Mouse (Mus musculus): Measurements from ENCODE around the gene Cd4.
"Not testable (repeated sequence)": the region's sequence is repeated elsewhere in the genome, so short reads cannot be mapped to it uniquely, and the experiment has no call there.

Cd4 gene

GRCm38 (mm10) chr6:124854647-124855046 lies 33.4 kb downstream of the Cd4 start:
- DNase-seq (ENCODE audit: low read depth, low spot score): no peak

GRCm38 (mm10) chr6:124850535-124850934 lies 37.5 kb downstream of the Cd4 start:
- no peak for DNase-seq (ENCODE audit: low read depth, low spot score)

- DNase-seq (ENCODE audit: low read depth, low spot score): peak; percentile 92
These were observed 40.7 kb downstream of the Cd4 start for GRCm38 (mm10) chr6:124847305-124847704.

GRCm38 (mm10) chr6:124840241-124841167 lies 47.5 kb downstream of the Cd4 start, which contains the start of gene Gnb3:
Gene Gnb3 (minus strand): TSS chr6:124840275.
- DNase-seq (ENCODE audit: low read depth, low spot score): no peak

GRCm38 (mm10) chr6:124839805-124840204 lies 48.2 kb downstream of the Cd4 start:
- DNase-seq (ENCODE audit: low read depth, low spot score): no peak

GRCm38 (mm10) chr6:124836411-124836810 lies 51.6 kb downstream of the Cd4 start:
- no peak for DNase-seq (ENCODE audit: low read depth, low spot score)

- DNase-seq (ENCODE audit: low read depth, low spot score): no peak
These were observed 52.5 kb downstream of the Cd4 start for GRCm38 (mm10) chr6:124835531-124835930.

- DNase-seq (ENCODE audit: low read depth, low spot score): no peak
These were observed 53.4 kb downstream of the Cd4 start for GRCm38 (mm10) chr6:124834512-124835081.

GRCm38 (mm10) chr6:124831649-124832048 lies 56.4 kb downstream of the Cd4 start:
- no peak for DNase-seq (ENCODE audit: low read depth, low spot score)

GRCm38 (mm10) chr6:124831199-124831598 lies 56.8 kb downstream of the Cd4 start:
- not testable (repeated sequence) for DNase-seq (ENCODE audit: low read depth, low spot score)

- peak; percentile 99 for DNase-seq (ENCODE audit: low read depth, low spot score)
These were observed 58.0 kb downstream of the Cd4 start for GRCm38 (mm10) chr6:124829799-124830700.

GRCm38 (mm10) chr6:124828868-124829798 lies 58.9 kb downstream of the Cd4 start, which contains the start of the genes Usp5 and Cdca3:
Gene Usp5 (minus strand): TSS chr6:124829484.
Gene Cdca3 (plus strand): TSS chr6:124829547.
- peak; percentile 100 for DNase-seq (ENCODE audit: low read depth, low spot score)

- peak; percentile 95 for DNase-seq (ENCODE audit: low read depth, low spot score)
These were observed 59.9 kb downstream of the Cd4 start for GRCm38 (mm10) chr6:124828101-124828592.

- DNase-seq (ENCODE audit: low read depth, low spot score): no peak
These were observed 66.0 kb downstream of the Cd4 start for GRCm38 (mm10) chr6:124822049-124822448.

GRCm38 (mm10) chr6:124820891-124821290 lies 67.1 kb downstream of the Cd4 start:
- no peak for DNase-seq (ENCODE audit: low read depth, low spot score)

GRCm38 (mm10) chr6:124817971-124818370 lies 70.0 kb downstream of the Cd4 start:
- DNase-seq (ENCODE audit: low read depth, low spot score): no peak

GRCm38 (mm10) chr6:124817563-124817962 lies 70.5 kb downstream of the Cd4 start:
- DNase-seq (ENCODE audit: low read depth, low spot score): no peak

- no peak for DNase-seq (ENCODE audit: low read depth, low spot score)
These were observed 70.9 kb downstream of the Cd4 start for GRCm38 (mm10) chr6:124817125-124817524.

- no peak for DNase-seq (ENCODE audit: low read depth, low spot score)
These were observed 71.4 kb downstream of the Cd4 start for GRCm38 (mm10) chr6:124816611-124817010.

Data from 3T3-L1 (cell line).